Mouse (Mus musculus): ENCODE measurements at regions not wholly inside any gene's neighbourhood (a gene's known extent, or its start where the extent isn't known, plus 50 kb on each side); places are given as distances from the start of the nearest gene placed in this dataset.

DNA sequence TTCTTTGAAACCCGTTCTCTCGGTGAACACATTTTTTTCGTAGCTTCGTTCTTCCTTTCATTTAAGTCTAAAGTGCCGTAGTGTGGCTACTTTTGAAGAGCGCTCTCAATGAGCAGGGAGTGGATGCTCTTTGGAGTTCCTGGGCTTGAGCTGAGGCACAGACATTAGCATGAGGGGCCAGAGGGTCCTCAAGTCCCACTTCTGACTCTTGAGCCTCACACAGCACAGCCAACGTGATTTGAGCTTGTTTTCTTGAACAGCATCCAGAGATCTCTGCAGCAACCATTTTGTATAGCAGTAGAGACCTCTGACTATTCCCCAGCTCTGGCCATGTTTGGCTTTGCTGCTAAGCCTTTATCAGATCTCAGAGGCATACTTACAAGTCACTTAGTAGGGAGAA, 269.2 kb upstream of the Myt1l start:
- TF ChIP-seq POLR2A (IDR thresholded peaks at IDR 0.05; ENCODE audit: low read depth, low read length) (no peak), CTCF (conservative IDR thresholded peaks at IDR 0.05; ENCODE audit: insufficient read depth, insufficient read length, low read depth, low read length) (no peak)

All from kidney, adult 2 months (tissue).